Mouse (Mus musculus) embryonic facial prominence, embryonic 13.5 days (tissue): ENCODE data around the gene Pla1a. TPM values are rescaled to one million over a fixed set of nuclear protein-coding genes. Genes with fewer than 3 reads are reported as not detected.

Source experiments
- ATAC-seq: fragments of 200-750 bp; cut with Nextera tagmentation; 2 replicates; pipeline ENCODE4 v1.8.0; 2017; ENCODE audit warnings: low read depth; ENCODE audit not compliant: insufficient number of reproducible peaks, insufficient read depth, low FRiP score, low TSS enrichment
- H3K27ac ChIP-seq: fragments of 300-500 bp; sonication (generic); 2 replicates; pipeline ENCODE4 v1.5.1; 2015; ENCODE audit warnings: moderate library complexity, mild to moderate bottlenecking, inconsistent platforms
- H3K27me3 ChIP-seq: fragments of 300-500 bp; sonication (generic); 2 replicates; pipeline ENCODE4 v1.6.1; 2015; ENCODE audit warnings: mild to moderate bottlenecking, inconsistent platforms
- H3K36me3 ChIP-seq: fragments of 300-500 bp; sonication (generic); 2 replicates; pipeline ENCODE4 v1.6.1; 2015; ENCODE audit warnings: mild to moderate bottlenecking, inconsistent platforms
- H3K4me1 ChIP-seq: fragments of 300-500 bp; sonication (generic); 2 replicates; pipeline ENCODE4 v1.6.1; 2015; ENCODE audit warnings: inconsistent platforms
- H3K4me2 ChIP-seq: fragments of 300-500 bp; sonication (generic); 2 replicates; pipeline ENCODE4 v1.6.1; 2015; ENCODE audit warnings: moderate library complexity, mild to moderate bottlenecking, inconsistent platforms
- H3K4me3 ChIP-seq: fragments of 300-500 bp; sonication (generic); 2 replicates; pipeline ENCODE4 v1.5.1; 2015; ENCODE audit warnings: mild to moderate bottlenecking, inconsistent platforms
- H3K9ac ChIP-seq: fragments of 300-500 bp; sonication (generic); 2 replicates; pipeline ENCODE4 v1.6.1; 2015; ENCODE audit warnings: mild to moderate bottlenecking, inconsistent platforms
- H3K9me3 ChIP-seq: fragments of 300-500 bp; sonication (generic); 2 replicates; pipeline ENCODE4 v1.6.1; 2016; ENCODE audit warnings: inconsistent platforms
- WGBS: fragments of 180-500 bp; shearing (Covaris S2); methylation state at CpG from one replicate; pipeline ENCODE4 v1.1.7; 2015; ENCODE audit warnings: mixed read lengths; 5-methylcytosine and 5-hydroxymethylcytosine counted together
- polyA plus RNA-seq: library from polyadenylated mRNA; unstranded; fragments of >200 nt; fragmentation: Nextera tagmentation; extraction: Ambion mirVana; gene quantifications from 2 replicates; pipeline ENCODE4 v1.2.1, GENCODE M21; 2015

The Pla1a gene
- polyA plus RNA-seq, 1 experiment from 2014 or later, result 0.20 TPM

DNA sequence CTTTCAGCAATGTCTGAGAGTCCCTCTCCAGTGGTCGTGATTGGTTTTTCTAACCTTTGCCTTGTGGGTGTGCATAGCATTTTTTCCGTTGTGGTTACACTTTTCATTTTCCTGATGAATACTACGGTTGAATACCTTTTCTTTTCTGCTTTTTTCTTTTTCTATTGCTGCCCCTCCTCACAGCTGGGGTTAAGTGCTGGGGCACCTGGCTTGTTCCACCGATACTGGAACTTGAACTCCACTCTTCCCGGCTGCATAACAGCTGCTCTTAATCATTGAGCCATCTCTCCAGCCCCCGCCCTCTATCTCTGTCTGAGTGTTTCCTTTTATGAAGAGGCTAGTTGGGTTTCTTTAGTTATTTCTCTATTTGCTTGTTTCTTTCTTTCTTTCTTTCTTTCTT lies 53.9 kb downstream of the Pla1a start:
- Histone ChIP-seq H3K4me2 (no peak overlapping the region), H3K36me3 (no peaks in the 10 kb centered on the region), H3K27me3 (no peaks in the 10 kb centered on the region), H3K9ac (no peak overlapping the region), H3K9me3 (no peaks in the 10 kb centered on the region), H3K4me3 (no peak overlapping the region), H3K4me1 (peaks cover 20% of the 10 kb centered on the region), H3K27ac (no peak overlapping the region)
- ATAC-seq, result no peak
- WGBS, result 21% methylated on average over 6 of the region's 6 CpGs

DNA sequence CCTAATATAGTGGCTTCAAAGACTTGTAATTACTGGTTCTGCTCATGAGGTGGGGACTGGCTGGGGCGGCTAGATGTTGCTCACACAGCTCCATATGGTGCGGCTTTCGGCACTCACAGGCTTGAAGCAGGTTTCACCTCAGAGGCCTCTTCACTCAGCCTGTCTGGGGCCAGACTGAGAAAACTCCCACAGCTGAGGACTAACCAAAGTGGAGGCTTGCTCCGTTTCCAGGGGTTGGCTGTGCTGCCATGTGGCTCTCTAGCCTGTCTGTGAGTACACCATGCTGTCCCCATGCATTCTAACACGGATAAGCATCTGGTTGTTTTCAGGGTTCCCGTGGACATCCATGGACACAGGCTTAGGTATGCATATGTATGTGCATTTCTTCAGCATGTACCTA lies 54.4 kb downstream of the Pla1a start:
- no peak for ATAC-seq
- Histone ChIP-seq H3K27me3 (no peaks in the 10 kb centered on the region), H3K27ac (no peak overlapping the region), H3K9me3 (no peaks in the 10 kb centered on the region), H3K36me3 (no peaks in the 10 kb centered on the region), H3K9ac (no peak overlapping the region), H3K4me3 (no peak overlapping the region), H3K4me2 (no peak overlapping the region), H3K4me1 (peaks cover 20% of the 10 kb centered on the region)
- WGBS, result 76% methylated on average over 6 of the region's 6 CpGs

DNA sequence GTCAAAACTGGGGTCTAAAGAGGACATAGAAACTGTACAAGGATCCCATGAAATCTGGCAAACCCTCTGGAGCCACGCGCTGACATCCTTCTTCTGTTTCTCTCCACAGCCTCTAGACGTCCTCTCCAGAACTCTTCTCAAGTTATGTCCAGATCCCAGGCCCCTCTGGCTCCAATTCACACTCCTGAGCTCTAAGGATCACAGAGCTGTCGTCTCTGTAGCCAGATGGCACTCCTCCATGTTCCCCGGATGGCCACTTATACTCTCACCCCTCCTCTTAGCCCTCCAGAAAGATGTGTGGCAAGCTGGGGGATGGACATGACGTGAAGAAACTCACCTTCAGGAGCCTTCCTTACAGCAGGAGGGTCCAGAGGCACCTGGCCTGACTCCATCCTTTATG lies 55.4 kb downstream of the Pla1a start:
- no peaks in the 10 kb centered on the region for H3K36me3 ChIP-seq
- 85% methylated on average over 6 of the region's 6 CpGs for WGBS
- no peak overlapping the region for H3K4me3 ChIP-seq
- H3K4me2 ChIP-seq, result no peak overlapping the region
- H3K27ac ChIP-seq, result no peak overlapping the region
- H3K4me1 ChIP-seq, result peaks cover 20% of the 10 kb centered on the region
- no peaks in the 10 kb centered on the region for H3K27me3 ChIP-seq
- no peak for ATAC-seq
- H3K9ac ChIP-seq, result no peak overlapping the region
- no peaks in the 10 kb centered on the region for H3K9me3 ChIP-seq

DNA sequence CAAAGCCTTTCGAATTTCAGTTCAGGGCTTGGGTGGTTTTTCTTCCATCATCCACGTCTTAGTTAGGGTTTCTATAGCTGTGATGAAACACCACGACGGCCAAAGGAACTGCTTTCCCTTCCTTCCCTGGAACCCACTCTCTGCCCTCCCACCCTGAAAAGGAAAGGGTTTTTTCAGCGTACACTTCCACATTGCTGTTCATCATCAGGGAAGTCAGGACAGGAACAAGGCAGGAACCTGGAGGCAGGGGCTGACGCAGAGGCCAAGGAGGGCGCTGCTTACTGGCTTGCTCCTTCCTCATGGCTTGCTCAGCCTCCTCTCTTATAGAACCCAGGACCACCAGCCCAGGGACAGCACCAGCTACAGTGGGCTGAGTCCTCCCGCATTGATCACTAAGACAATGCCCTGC lies 56.1 kb downstream of the Pla1a start:
- WGBS, result 49% methylated on average over 8 of the region's 8 CpGs
- Histone ChIP-seq H3K36me3 (no peaks in the 10 kb centered on the region), H3K9me3 (no peaks in the 10 kb centered on the region), H3K9ac (peak overlapping the region; percentile 58), H3K4me3 (peak overlapping the region; percentile 28), H3K27me3 (no peaks in the 10 kb centered on the region), H3K4me1 (peaks cover 20% of the 10 kb centered on the region), H3K27ac (peak overlapping the region; percentile 83), H3K4me2 (peak overlapping the region; percentile 54)
- ATAC-seq, result no peak

DNA sequence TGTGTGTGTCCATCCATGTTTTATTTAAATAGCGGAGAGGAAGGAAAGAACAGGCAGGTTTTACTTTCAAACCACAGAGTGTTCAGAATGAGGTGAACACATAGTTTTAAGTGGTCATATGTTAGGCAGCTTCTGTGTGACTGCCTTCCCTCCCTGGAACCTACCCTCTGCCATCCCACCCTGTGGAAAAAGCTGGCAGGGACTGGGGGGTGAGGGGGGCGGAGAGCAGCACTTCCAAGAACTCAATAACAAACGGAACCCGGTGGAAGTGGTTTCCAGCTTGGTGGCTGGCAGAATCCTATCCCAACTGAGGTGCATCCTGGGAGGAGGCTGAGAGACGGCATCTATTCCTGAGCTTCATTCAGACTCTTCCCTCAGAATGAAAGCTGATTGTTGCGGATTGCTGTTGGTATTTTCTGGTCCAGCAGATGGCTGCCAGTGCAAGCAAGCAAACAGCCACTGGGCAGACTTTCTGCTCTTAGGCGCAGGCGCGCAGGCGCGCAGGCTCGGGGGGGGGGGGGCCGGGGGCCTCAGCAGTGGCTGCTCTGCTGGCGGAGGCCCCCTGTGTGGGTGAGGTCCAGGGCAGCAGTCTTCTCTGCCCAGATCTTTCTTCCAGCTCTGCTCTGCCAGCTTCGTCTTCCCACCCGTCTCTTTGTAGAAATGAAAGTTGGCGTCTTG lies 56.6 kb downstream of the Pla1a start:
- Histone ChIP-seq H3K27me3 (no peaks in the 10 kb centered on the region), H3K36me3 (no peaks in the 10 kb centered on the region), H3K4me1 (peaks cover 20% of the 10 kb centered on the region), H3K4me3 (peak overlapping the region; percentile 28), H3K27ac (peak overlapping the region; percentile 83), H3K9me3 (no peaks in the 10 kb centered on the region), H3K9ac (peak overlapping the region; percentile 58), H3K4me2 (peak overlapping the region; percentile 54)
- WGBS, result 23% methylated on average over 17 of the region's 17 CpGs
- ATAC-seq, result peak; percentile 81

DNA sequence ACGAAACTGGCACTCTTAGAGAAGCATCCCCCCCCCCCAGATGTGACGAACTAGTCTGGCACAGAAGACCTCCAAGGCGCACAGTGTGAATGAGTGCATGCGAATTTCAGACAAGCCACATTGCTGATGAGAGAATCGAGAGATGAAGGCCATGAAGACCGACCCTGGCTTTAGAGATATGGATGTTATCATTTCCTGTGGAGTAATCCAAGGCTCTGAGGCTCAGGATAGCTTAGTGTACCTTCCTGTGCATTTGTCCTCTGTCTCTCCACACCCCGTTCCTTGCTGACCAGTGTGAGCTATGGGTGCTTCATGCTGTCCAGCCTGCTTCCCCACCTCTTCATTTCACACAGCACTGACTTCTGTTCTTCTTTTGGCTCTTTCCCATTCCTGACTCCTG lies 57.8 kb downstream of the Pla1a start:
- Histone ChIP-seq H3K4me2 (no peak overlapping the region), H3K9me3 (no peaks in the 10 kb centered on the region), H3K4me3 (no peak overlapping the region), H3K27ac (no peak overlapping the region), H3K36me3 (no peaks in the 10 kb centered on the region), H3K27me3 (no peaks in the 10 kb centered on the region), H3K4me1 (peaks cover 20% of the 10 kb centered on the region), H3K9ac (no peak overlapping the region)
- WGBS, result 77% methylated on average over 7 of the region's 7 CpGs
- ATAC-seq, result no peak

DNA sequence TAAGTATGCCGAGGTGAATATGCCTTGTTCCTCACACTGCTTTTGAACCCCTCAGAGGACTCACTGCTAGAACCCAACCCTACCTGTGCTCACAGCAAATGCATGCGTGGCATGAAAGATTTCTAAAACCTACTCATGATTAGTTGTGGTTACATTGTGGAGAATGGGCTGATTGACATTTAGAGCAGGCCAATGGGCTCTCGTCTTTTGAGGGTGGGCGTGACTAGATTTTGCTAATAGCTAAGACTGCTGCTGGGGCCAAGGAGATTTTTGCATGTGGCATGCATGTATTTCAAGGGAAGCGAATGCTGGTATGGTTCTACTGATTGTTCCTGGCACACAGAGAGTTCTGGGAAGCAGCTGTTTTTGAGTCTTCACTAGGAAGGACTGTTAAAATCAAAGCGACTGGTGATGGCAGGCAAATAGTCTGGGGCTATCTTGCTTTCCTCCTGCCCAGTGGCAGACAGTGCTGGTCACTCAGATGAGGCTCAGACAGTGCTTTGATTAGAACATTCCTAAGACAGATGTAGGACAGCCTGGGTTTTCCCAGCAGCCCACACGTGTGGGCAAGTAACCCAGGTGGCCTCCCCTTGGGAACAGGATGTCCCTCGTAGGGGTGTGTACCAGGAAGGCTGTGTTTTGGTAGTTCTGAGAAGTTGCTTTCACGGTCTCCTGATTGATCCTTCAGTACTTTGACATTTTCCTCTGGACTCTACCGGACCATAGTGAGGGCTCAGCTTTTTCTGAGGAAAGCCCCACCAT lies 58.4 kb downstream of the Pla1a start:
- WGBS, result 73% methylated on average over 10 of the region's 10 CpGs
- Histone ChIP-seq H3K9ac (no peak overlapping the region), H3K36me3 (no peaks in the 10 kb centered on the region), H3K4me2 (0 out of 2 replicates have a peak overlapping the region, but pooled peaks have one; percentile 11), H3K4me3 (peak overlapping the region; percentile 3; the same call in 1 of the 2 replicates), H3K27me3 (no peaks in the 10 kb centered on the region), H3K27ac (no peak overlapping the region), H3K4me1 (peaks cover 20% of the 10 kb centered on the region), H3K9me3 (no peaks in the 10 kb centered on the region)
- ATAC-seq, result no peak

DNA sequence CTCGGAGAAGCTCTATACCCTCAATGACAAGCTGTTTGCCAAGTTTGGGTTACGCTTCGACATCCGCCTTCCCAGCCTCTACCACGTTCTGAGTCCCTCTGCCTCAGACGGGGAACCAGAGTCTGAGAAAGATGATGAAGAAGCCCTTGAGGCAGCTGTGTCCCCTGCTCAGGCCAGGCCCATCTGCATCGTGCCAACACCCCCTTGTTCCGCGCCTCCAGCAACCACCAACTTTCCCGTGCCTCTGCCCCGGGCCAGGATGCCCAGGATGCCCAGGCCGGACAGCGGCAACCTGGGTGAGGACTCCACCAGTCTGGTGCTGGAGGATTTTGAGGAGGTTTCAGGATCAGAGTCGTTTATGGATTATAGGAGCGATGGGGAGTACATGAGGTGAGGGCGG lies 59.0 kb downstream of the Pla1a start:
- ATAC-seq, result no peak
- Histone ChIP-seq H3K4me1 (peaks cover 18% of the 10 kb centered on the region), H3K27ac (no peak overlapping the region), H3K4me2 (0 out of 2 replicates have a peak overlapping the region, but pooled peaks have one; percentile 11), H3K4me3 (peak overlapping the region; percentile 3; the same call in 1 of the 2 replicates), H3K9me3 (no peaks in the 10 kb centered on the region), H3K27me3 (no peaks in the 10 kb centered on the region), H3K9ac (no peak overlapping the region), H3K36me3 (no peaks in the 10 kb centered on the region)
- WGBS, result 85% methylated on average over 16 of the region's 16 CpGs

DNA sequence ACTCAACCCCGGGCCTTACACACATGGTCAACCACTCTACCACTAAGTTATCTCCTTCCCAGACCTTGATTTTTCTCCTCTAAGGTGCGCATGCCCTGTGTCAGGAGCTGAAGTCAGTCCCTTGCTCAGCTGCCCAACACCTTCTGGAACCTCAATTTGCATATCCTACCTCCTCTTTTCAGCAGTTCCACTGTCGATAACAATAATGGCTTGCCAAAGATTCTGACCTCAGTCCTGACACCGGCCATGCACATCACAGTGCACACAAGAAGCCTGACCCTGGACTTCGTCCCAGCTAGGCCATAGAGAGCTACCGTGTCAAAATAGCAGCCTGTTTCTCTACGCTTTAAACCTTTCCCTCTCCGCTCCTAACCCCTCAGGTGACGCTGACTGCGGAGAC lies 59.5 kb downstream of the Pla1a start:
- no peaks in the 10 kb centered on the region for H3K36me3 ChIP-seq
- H3K4me2 ChIP-seq, result no peak overlapping the region
- H3K4me3 ChIP-seq, result no peak overlapping the region
- no peaks in the 10 kb centered on the region for H3K9me3 ChIP-seq
- H3K27me3 ChIP-seq, result no peaks in the 10 kb centered on the region
- ATAC-seq, result no peak
- H3K27ac ChIP-seq, result no peak overlapping the region
- H3K4me1 ChIP-seq, result peaks cover 15% of the 10 kb centered on the region
- WGBS, result 84% methylated on average over 10 of the region's 10 CpGs
- H3K9ac ChIP-seq, result no peak overlapping the region

DNA sequence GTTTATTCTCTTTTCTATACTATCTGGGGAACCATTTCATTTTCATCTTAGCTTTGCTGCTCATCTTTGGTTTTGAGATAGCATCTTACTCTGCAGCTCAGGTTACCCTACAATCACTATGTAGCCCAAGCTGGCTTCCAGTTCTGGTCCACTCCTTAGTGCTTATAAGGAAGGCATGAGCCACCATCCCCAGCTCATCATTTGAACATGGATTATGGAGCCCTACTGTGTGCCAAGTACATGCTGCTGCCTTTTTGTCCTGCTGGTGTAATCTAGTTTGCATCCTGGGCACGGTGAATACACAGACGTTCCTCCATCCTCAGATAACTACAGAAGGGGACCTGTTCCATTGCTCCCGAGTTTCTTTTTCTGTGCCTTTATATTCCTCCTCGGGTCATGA lies 60.1 kb downstream of the Pla1a start:
- Histone ChIP-seq H3K9me3 (no peaks in the 10 kb centered on the region), H3K27ac (no peak overlapping the region), H3K9ac (no peak overlapping the region), H3K36me3 (no peaks in the 10 kb centered on the region), H3K4me1 (peaks cover 15% of the 10 kb centered on the region), H3K4me2 (no peak overlapping the region), H3K4me3 (no peak overlapping the region), H3K27me3 (no peaks in the 10 kb centered on the region)
- 85% methylated on average over 4 of the region's 4 CpGs for WGBS
- ATAC-seq, result no peak

DNA sequence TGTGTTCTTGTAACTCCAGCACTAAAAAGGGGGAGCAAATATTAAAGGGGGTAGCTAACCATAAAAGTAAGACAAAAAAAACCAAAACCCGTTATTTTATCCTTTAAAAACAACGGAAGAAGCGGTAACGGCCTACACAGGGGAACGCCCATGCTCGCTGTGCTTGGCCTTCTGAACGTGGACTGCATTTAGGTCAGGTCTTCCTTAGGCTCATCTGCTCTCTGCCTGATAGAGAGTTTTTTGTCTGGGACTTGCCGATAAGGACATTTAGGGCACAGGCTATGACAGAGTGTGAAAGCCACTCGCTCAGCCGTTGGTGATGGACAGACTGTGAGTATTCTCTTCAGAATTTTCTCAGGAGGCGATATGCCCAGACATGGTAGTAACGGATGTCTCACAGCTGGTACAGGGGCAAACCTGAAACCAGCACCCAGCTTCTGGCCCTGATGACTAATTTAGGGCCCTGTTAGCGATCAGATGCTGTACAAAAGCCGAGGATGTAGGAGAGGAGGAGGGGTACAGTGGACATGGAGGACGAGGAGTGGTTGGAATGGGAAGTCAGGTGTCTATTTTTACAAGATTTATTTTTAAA lies 61.1 kb downstream of the Pla1a start:
- H3K9ac ChIP-seq, result no peak overlapping the region
- H3K4me2 ChIP-seq, result no peak overlapping the region
- H3K9me3 ChIP-seq, result no peaks in the 10 kb centered on the region
- no peak for ATAC-seq
- peaks cover 11% of the 10 kb centered on the region for H3K4me1 ChIP-seq
- no peak overlapping the region for H3K4me3 ChIP-seq
- no peaks in the 10 kb centered on the region for H3K36me3 ChIP-seq
- 86% methylated on average over 15 of the region's 15 CpGs for WGBS
- no peaks in the 10 kb centered on the region for H3K27me3 ChIP-seq
- H3K27ac ChIP-seq, result no peak overlapping the region
